Mouse (Mus musculus): ENCODE measurements around the gene Taar7a.

DNA sequence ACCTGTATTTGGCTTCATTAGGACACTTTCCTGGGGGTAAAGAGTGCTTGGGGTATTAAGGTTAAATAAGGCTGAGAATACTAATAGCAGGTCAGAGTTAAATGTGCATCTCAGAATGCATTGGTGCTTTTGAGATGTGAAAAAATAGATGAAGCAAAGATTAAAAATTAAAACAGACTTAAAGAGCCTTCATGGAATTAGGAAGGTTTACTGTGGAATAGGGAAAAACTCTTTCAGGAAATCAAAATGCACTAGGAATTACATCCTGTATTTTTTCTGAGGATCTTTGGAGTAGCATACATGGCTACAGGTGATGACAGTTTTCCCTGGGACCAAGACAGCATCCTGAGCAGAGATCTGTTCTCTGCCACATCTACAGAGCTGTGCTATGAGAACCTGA lies 33.6 kb upstream of the Taar7a start, which contains the start of gene Taar7d:
- TF ChIP-seq POLR2A (IDR thresholded peaks at IDR 0.05; ENCODE audit: extremely low read depth, insufficient read depth, low read length) = no peak
- TF ChIP-seq CTCF (IDR thresholded peaks at IDR 0.05; ENCODE audit: low read depth, low read length) = no peak

Measured in liver, adult 2 months (tissue).